Mouse (Mus musculus): Measurements from ENCODE around the gene Reep3. TPM values are rescaled to one million over a fixed set of nuclear protein-coding genes. Genes with fewer than 3 reads are reported as not detected.
A peak's percentile ranks its signal among the peaks of the same experiment; 100 is the strongest.

The Reep3 gene
- polyA plus RNA-seq, 1 experiment from 2014 or later: 29.3 TPM

DNA sequence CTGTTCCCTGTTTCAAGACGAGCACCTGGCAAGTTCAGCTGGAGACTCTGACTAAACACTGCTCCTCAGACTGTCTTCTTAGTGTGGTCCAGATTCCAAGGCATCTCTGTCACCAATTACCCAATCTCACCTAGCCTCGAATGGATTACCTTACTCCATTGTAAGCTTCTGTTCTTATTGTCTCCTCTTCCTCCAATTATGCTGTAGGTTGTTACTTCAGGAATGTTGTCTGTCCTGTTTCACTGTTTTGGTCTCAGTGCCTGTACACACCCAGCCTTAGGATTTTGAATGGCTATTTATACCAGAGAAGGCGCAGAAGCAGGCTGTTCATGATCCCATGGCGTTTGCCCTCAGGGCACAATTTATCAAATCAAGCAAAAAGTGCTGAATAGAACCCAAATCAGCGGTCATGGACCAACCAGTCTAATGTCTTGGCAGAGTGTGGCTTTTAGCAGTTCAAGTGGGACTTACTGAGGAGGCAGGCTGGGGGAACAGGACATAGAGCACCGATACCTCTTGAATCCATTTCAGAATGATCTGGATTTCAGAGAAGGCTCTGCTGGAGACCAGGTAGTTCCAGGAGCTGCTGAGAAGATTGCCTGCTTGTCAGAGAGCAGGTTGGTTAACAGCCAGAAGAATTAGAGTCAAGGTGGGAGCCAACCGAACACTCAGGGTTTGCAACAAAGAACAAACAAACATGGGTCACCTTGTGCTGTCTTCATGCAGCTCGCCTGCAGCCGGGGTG, 10.4 kb upstream of the Reep3 start:
- WGBS: 72% methylated on average over 9 of the region's 9 CpGs

DNA sequence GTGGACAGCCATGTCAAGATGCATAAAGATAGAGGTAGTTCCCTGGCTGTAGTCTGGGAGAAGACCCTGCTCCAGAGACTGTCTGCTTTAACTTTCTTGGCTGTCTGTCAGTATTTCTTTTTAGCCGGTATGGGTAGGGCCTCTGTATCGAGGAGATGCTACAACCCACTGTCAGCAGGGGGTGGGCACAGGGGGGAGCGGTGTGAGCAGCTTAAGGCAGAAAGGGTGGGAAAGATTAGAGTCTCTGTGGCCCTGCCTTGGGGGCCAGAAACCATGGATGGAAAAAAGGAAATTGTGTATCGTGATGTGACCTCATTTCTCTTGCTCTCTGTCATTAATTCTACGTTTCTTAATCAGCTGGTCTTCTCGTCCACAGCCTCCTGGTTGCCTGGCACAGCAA, 9.7 kb upstream of the Reep3 start:
- no peak for ATAC-seq (replicated peaks; ENCODE audit: insufficient number of reproducible peaks, low FRiP score, low TSS enrichment, low read depth)
- Histone ChIP-seq H3K4me3 (ENCODE audit: low read depth, low read length) (no peak overlapping the region), H3K27me3 (ENCODE audit: control insufficient read depth, insufficient read depth, low read length) (no peaks in the 10 kb centered on the region), H3K4me1 (ENCODE audit: control insufficient read depth, insufficient read depth, low read length) (peaks cover 10% of the 10 kb centered on the region), H3K9ac (replicated peaks; ENCODE audit: low read length) (no peak overlapping the region), H3K9me3 (replicated peaks; ENCODE audit: control insufficient read depth, low read length) (no peaks in the 10 kb centered on the region), H3K4me2 (ENCODE audit: low read depth, low read length) (no peak overlapping the region), H3K27ac (replicated peaks; ENCODE audit: low read depth, low read length) (no peak overlapping the region), H3K36me3 (replicated peaks; ENCODE audit: control insufficient read depth, insufficient read depth, low read depth, low read length) (no peaks in the 10 kb centered on the region)
- WGBS: 52% methylated on average over 6 of the region's 6 CpGs
- no peak for DNase-seq (ENCODE audit: low spot score)

More for the DNA sequence above, 10.4 kb upstream of the Reep3 start:
- DNase-seq (ENCODE audit: low spot score) (peak; percentile 36), ATAC-seq (replicated peaks; ENCODE audit: insufficient number of reproducible peaks, low FRiP score, low TSS enrichment, low read depth) (no peak)
- no peaks in the 10 kb centered on the region for H3K27me3 ChIP-seq (ENCODE audit: control insufficient read depth, insufficient read depth, low read length)
- H3K4me3 ChIP-seq (ENCODE audit: low read depth, low read length): no peak overlapping the region
- H3K36me3 ChIP-seq (replicated peaks; ENCODE audit: control insufficient read depth, insufficient read depth, low read depth, low read length): no peaks in the 10 kb centered on the region
- no peak overlapping the region for H3K27ac ChIP-seq (replicated peaks; ENCODE audit: low read depth, low read length)
- no peak overlapping the region for H3K9ac ChIP-seq (replicated peaks; ENCODE audit: low read length)
- peaks cover 10% of the 10 kb centered on the region for H3K4me1 ChIP-seq (ENCODE audit: control insufficient read depth, insufficient read depth, low read length)
- no peaks in the 10 kb centered on the region for H3K9me3 ChIP-seq (replicated peaks; ENCODE audit: control insufficient read depth, low read length)
- no peak overlapping the region for H3K4me2 ChIP-seq (ENCODE audit: low read depth, low read length)

DNA sequence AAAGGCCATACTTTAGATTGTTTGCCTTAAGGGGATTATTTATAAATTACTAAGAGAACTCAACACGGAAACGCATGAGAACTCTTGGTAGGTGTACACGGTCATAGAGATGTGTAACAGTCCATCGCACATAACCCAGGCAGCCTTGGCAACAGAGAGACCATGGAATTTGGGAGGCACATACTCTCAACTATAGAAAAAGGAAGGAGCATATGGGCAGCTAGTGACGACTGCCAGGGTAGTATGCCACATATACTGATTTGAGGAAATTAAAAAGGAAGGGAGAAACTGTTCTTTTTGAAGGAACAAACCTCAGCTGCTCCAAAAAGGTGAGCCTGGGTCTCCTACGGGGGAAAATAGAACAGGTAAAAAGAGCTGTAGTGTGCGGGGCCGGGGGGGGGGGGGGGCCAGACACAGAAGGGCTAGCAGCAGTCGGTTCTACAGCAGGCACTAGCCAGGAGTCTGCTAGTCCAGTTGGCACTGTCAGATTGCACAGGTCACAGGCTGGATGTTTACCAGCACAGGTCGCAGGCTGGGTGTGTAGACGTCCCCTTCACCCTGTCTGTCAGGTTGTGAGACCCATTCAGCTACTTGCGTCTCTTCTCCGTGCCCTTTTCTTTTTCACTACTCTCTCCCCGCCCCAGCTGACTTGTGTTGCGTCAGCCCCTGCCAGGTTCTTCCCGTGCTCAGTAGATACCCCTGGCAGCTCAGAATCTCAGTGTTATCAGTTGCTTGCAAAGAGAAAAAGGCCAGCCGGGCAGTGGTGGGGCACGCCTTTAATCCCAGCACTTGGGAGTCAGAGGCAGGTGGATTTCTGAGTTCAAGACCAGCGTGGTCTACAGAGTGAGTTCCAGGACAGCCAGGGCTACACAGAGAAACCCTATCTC, 8.8 kb upstream of the Reep3 start:
- H3K4me1 ChIP-seq (ENCODE audit: control insufficient read depth, insufficient read depth, low read length): peaks cover 10% of the 10 kb centered on the region
- H3K9ac ChIP-seq (replicated peaks; ENCODE audit: low read length): no peak overlapping the region
- H3K9me3 ChIP-seq (replicated peaks; ENCODE audit: control insufficient read depth, low read length): no peaks in the 10 kb centered on the region
- WGBS: 69% methylated on average over 19 of the region's 19 CpGs
- no peak overlapping the region for H3K27ac ChIP-seq (replicated peaks; ENCODE audit: low read depth, low read length)
- no peaks in the 10 kb centered on the region for H3K27me3 ChIP-seq (ENCODE audit: control insufficient read depth, insufficient read depth, low read length)
- DNase-seq (ENCODE audit: low spot score) (no peak), ATAC-seq (replicated peaks; ENCODE audit: insufficient number of reproducible peaks, low FRiP score, low TSS enrichment, low read depth) (no peak)
- no peak overlapping the region for H3K4me2 ChIP-seq (ENCODE audit: low read depth, low read length)
- H3K36me3 ChIP-seq (replicated peaks; ENCODE audit: control insufficient read depth, insufficient read depth, low read depth, low read length): no peaks in the 10 kb centered on the region
- H3K4me3 ChIP-seq (ENCODE audit: low read depth, low read length): no peak overlapping the region

DNA sequence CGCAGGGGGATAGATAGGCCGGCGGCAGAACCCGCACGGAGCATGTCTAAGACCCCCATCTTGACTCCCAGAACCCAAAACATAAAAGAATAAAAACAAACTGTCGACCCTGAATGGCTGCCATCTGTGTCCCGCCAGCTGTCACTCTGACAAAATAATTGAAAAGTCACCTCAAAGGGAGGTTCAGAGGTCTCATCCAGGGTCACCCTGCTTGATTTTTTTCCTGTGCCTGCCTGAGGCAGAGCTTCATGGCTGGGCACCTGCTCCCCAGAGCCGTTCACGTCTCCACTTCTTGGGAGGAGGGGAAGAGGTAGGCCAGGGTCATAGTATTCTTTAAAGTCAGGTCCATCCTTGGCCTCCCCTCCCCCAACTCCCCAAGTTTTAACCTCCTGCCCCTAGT, 7.8 kb upstream of the Reep3 start:
- peaks cover 10% of the 10 kb centered on the region for H3K4me1 ChIP-seq (ENCODE audit: control insufficient read depth, insufficient read depth, low read length)
- no peak overlapping the region for H3K27ac ChIP-seq (replicated peaks; ENCODE audit: low read depth, low read length)

DNA sequence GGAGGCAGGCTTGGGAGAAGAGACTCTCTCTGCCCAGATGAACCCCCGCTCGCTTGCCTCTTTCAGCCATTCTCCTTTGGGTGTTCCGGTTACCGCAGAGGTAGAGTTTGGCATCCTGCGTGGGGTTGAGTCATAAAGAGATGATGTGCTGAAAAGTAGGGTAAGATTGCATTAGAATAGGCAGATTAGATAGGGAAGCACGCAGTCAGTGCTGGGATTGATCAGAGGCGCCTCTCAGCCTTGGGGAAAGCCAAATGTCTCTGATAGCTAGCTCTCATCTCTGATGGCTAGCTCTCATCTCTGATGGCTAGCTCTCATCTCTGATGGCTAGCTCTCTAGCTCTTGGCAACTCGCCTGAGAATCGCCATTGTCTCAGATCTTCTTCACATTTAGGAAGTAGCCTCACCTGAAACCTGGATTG, 4.1 kb upstream of the Reep3 start:
- WGBS: 67% methylated on average over 9 of the region's 9 CpGs

More for the DNA sequence above, 7.8 kb upstream of the Reep3 start:
- no peaks in the 10 kb centered on the region for H3K27me3 ChIP-seq (ENCODE audit: control insufficient read depth, insufficient read depth, low read length)
- ATAC-seq (replicated peaks; ENCODE audit: insufficient number of reproducible peaks, low FRiP score, low TSS enrichment, low read depth): no peak
- WGBS: 7% methylated on average over 9 of the region's 9 CpGs
- no peak overlapping the region for H3K4me3 ChIP-seq (ENCODE audit: low read depth, low read length)
- no peak overlapping the region for H3K9ac ChIP-seq (replicated peaks; ENCODE audit: low read length)
- H3K9me3 ChIP-seq (replicated peaks; ENCODE audit: control insufficient read depth, low read length): no peaks in the 10 kb centered on the region
- H3K36me3 ChIP-seq (replicated peaks; ENCODE audit: control insufficient read depth, insufficient read depth, low read depth, low read length): no peaks in the 10 kb centered on the region
- no peak overlapping the region for H3K4me2 ChIP-seq (ENCODE audit: low read depth, low read length)
- DNase-seq (ENCODE audit: low spot score): peak; percentile 13

DNA sequence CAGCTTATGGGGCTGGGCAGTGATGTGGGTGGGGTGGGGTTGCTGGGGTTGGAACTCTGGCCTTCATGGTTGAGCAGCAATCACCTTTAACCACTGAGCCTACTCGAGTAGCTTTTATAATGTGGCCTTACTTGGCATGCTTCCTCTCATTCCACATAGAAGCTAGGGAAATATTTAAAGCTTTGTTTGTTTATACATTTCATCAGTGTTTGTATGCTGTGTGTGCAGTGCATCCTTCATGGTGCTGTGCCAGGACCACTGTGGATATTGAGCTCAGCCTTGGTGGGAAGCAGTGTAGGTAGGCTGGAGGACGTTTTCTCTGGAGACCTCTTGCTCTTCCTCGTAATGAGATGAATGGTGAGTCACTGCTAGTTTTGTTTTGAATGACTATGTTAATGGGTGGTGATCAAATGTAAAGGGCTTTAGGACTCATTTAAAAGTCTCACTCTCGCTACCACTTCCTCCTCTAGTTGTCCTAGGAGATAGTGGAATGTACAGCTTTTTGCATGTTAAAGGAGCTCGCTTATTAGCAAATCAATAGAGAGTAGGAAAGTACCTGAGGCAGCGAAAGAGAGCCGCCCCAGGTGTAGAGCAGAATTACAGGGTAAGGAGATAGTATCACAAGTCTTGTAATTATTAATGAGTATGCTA, 3.4 kb upstream of the Reep3 start:
- no peaks in the 10 kb centered on the region for H3K36me3 ChIP-seq (replicated peaks; ENCODE audit: control insufficient read depth, insufficient read depth, low read depth, low read length)
- ATAC-seq (replicated peaks; ENCODE audit: insufficient number of reproducible peaks, low FRiP score, low TSS enrichment, low read depth) (no peak), DNase-seq (ENCODE audit: low spot score) (no peak)
- H3K4me3 ChIP-seq (ENCODE audit: low read depth, low read length): no peak overlapping the region
- 49% methylated on average over 7 of the region's 7 CpGs for WGBS
- no peak overlapping the region for H3K9ac ChIP-seq (replicated peaks; ENCODE audit: low read length)
- no peaks in the 10 kb centered on the region for H3K27me3 ChIP-seq (ENCODE audit: control insufficient read depth, insufficient read depth, low read length)
- H3K4me2 ChIP-seq (ENCODE audit: low read depth, low read length): no peak overlapping the region
- no peaks in the 10 kb centered on the region for H3K9me3 ChIP-seq (replicated peaks; ENCODE audit: control insufficient read depth, low read length)
- no peak overlapping the region for H3K27ac ChIP-seq (replicated peaks; ENCODE audit: low read depth, low read length)
- peaks cover 10% of the 10 kb centered on the region for H3K4me1 ChIP-seq (ENCODE audit: control insufficient read depth, insufficient read depth, low read length)

More for the DNA sequence above, 4.1 kb upstream of the Reep3 start:
- peaks cover 10% of the 10 kb centered on the region for H3K4me1 ChIP-seq (ENCODE audit: control insufficient read depth, insufficient read depth, low read length)
- H3K9me3 ChIP-seq (replicated peaks; ENCODE audit: control insufficient read depth, low read length): no peaks in the 10 kb centered on the region
- H3K9ac ChIP-seq (replicated peaks; ENCODE audit: low read length): no peak overlapping the region
- no peak overlapping the region for H3K4me2 ChIP-seq (ENCODE audit: low read depth, low read length)
- no peak overlapping the region for H3K27ac ChIP-seq (replicated peaks; ENCODE audit: low read depth, low read length)
- H3K27me3 ChIP-seq (ENCODE audit: control insufficient read depth, insufficient read depth, low read length): no peaks in the 10 kb centered on the region
- no peak for DNase-seq (ENCODE audit: low spot score)
- no peaks in the 10 kb centered on the region for H3K36me3 ChIP-seq (replicated peaks; ENCODE audit: control insufficient read depth, insufficient read depth, low read depth, low read length)
- no peak for ATAC-seq (replicated peaks; ENCODE audit: insufficient number of reproducible peaks, low FRiP score, low TSS enrichment, low read depth)
- H3K4me3 ChIP-seq (ENCODE audit: low read depth, low read length): no peak overlapping the region

DNA sequence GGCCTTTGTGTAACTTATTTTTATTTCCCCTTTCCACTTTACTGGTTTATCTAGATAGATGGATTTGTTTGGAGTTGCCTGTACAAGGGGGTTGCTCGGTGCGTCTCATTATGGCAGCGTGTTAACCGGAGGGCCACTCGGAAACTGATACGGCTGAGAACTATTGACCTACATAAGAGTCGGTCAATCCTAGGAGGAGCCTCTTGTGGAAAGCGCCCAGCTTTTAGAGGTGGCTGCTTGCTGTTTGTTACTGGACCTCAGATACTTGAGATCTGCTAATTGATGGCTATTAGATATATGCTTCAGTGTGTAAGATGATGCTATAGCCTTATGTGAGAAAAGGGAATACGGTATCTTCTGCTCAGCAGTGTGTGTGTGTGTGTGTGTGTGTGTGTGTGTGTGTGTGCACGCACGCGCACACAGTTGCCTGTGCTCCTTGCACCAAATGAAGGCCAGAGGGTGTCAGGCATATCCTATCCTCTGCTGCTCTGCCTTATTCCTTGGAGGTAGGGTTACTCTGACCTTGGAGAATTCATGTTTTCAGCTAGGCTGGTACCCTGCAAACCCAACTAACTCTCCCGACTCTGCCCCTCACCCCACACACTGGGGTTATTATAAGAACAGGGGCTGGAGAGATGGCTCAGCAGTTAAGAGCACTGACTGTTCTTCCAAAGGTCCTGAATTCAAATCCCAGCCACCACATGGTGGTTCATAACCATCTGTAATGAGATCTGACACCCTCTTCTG, 2.6 kb upstream of the Reep3 start:
- no peaks in the 10 kb centered on the region for H3K9me3 ChIP-seq (replicated peaks; ENCODE audit: control insufficient read depth, low read length)
- no peak overlapping the region for H3K9ac ChIP-seq (replicated peaks; ENCODE audit: low read length)
- H3K4me3 ChIP-seq (ENCODE audit: low read depth, low read length): no peak overlapping the region
- no peaks in the 10 kb centered on the region for H3K27me3 ChIP-seq (ENCODE audit: control insufficient read depth, insufficient read depth, low read length)
- peaks cover 6% of the 10 kb centered on the region for H3K4me1 ChIP-seq (ENCODE audit: control insufficient read depth, insufficient read depth, low read length)
- H3K4me2 ChIP-seq (ENCODE audit: low read depth, low read length): no peak overlapping the region
- H3K27ac ChIP-seq (replicated peaks; ENCODE audit: low read depth, low read length): no peak overlapping the region
- WGBS: 38% methylated on average over 13 of the region's 13 CpGs
- no peaks in the 10 kb centered on the region for H3K36me3 ChIP-seq (replicated peaks; ENCODE audit: control insufficient read depth, insufficient read depth, low read depth, low read length)
- DNase-seq (ENCODE audit: low spot score) (no peak), ATAC-seq (replicated peaks; ENCODE audit: insufficient number of reproducible peaks, low FRiP score, low TSS enrichment, low read depth) (no peak)
